Mouse (Mus musculus) left cerebral cortex, postnatal 4 days (tissue): ENCODE data around the gene Kif13a. TPM values are rescaled to one million over a fixed set of nuclear protein-coding genes. Genes with fewer than 3 reads are reported as not detected.

Experiments
- DNase-seq: peaks from one replicate; pipeline ENCODE4 v3.0.0-alpha.2; 2022
- intact Hi-C: fragments of 180-260 bp; cut with DNase I; formaldehyde crosslinking; loops from one replicate; pipeline ENCODE4 v1.15.1; 2025
- total RNA-seq, 2 experiments: library from RNA; stranded (reverse); gene quantifications; 2 replicates each; pipeline ENCODE4 v1.2.3; 2021

Kif13a gene
- total RNA-seq, 2 experiments from 2014 or later = 30.8 to 30.9 TPM

DNA sequence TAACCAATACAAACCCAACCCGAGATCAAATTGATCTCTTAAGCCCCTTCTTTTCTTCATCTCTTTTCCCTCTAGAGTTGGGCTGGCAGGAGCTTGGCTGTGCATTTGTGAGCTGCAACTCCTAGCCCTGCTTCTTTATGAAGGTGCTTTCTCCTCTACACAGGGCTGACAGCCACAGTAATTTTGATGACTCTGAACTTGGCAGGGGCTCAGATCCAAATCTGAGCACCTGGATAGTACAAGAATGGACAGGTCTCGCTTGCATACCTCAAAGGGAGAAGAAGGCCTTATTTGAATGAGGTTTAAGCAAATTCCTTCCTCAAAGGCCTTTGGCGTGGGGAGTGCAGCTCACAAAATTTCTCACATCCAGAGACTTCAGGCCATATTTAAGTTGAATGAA, 88.0 kb downstream of the Kif13a start:
- DNase-seq = no peak
- intact Hi-C loops = no loop called here

DNA sequence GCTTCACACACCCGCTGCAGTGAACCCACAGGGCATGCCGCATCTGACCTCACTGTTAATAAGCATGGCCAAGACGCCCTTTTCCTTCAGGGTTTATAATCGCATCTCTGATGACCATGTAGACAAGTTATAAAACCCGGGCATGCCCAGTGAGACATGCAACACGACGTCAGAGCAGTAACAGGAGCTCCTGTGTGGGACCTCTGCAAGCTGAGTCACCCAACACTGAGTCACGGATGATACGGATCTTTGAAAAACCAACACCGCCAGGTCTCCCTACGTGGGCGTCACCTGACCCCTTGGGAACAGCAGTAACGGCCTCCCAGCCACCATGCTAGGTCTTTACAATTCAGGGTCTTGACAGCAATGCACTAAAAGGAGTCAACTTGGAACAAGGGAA, 89.0 kb downstream of the Kif13a start:
- intact Hi-C loops = no loop called here
- DNase-seq = no peak

DNA sequence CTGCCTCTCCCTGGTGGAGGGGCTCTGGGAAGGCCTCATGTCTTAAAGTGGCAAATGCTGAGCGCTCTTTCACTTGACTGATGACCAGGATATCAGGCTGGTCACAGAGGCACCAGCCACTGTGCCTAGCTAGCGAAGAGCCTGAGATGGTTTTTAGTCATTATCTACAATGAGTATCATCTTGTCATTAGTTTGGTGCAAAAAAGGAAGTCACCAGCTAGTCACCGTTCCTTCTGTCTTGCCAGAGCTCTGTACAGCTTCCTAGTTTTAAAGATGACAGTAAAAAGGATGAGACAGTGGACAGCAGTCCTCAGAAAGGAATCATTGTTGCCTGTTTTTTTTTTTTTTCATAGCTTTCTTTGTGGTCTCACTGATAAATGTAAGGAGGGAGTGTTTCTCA, 90.4 kb downstream of the Kif13a start:
- no peak for DNase-seq
- intact Hi-C loops = loop anchor here (5.0 kb wide), 1 partner anchor 173 kb away; the partner anchor contains the start of gene Nhlrc1

DNA sequence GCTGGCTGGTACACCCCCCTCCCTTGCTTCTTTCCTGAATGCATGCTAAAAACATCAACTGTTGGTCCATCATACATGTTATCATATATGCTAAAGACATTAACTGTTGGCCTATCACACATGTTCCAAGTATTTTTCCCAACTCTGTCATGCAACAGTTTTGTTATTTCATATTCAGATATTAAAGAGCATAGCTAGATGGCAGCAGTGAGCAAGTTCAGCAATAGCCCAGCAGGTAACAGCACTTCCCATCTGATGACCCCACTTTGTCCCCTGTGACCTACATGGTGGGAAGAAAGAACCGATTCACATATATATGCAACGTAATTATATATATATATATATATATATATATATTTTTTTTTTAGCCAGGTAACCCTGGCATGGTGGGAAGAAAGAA, 91.1 kb downstream of the Kif13a start:
- intact Hi-C loops = loop anchor here (5.0 kb wide), 1 partner anchor 174 kb away; the partner anchor contains the start of gene Nhlrc1
- DNase-seq = peak; percentile 35

DNA sequence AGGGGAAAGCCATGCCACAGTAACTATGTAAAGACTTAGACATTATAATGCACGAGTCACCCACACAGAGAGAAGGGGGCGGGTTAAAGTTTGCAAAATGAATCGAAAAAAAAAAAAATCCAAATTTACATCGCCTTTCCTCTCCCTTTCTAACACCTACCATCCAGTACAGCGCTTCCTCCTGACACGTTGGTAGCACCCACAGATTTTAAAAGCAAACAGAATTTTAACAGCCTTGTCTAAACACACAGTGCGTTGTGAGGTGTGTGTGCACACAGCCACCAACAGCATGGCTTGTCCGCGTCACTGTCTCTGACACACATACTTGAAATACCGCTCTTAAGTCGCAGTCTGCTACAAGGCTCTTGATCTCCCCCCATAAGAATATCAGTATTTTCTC, 94.3 kb downstream of the Kif13a start:
- intact Hi-C loops = loop anchor here (5.0 kb wide), 1 partner anchor 177 kb away; the partner anchor contains the start of gene Nhlrc1

DNA sequence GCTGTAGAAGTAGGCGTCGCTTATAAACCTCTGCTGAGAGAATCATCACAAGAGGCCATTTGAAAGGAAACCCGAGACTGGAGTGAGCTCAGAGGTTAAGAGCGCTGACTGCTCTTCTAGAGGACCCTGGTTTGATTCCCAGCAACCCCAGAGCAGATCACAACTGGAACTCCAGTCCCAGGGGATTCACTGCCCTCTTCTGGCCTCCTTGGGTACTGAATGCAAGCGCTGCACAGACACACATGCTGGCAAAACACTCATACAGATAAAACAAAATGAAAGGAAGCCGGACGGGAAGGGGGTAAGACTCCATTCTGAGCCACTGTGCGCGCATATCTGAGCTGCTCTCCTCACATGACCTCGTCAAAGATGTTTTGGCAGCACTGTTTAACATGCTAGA, 94.9 kb downstream of the Kif13a start:
- DNase-seq = no peak
- intact Hi-C loops = loop anchor here (5.0 kb wide), 1 partner anchor 177 kb away; the partner anchor contains the start of gene Nhlrc1

More for the DNA sequence above, 94.3 kb downstream of the Kif13a start:
- DNase-seq = no peak

DNA sequence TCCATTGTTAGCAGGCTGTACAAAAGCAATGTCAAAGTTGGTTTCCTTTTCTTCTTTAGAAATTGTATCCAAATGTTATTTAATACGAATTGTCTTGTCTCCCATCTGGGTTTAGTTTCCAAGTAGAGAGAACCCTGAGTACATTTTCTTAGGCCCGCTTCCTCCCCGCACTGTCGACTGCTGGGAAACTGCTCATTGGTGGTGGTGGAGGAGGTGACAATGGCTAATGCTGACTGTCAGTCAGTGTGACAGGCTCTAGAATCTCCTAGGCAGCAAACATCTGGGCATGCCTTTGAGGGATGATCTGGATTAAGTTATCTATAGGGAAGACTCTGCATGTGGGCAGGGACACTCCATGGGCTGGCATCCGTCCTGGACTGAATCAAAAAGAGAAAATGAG, 96.1 kb downstream of the Kif13a start:
- no peak for DNase-seq
- intact Hi-C loops = no loop called here

DNA sequence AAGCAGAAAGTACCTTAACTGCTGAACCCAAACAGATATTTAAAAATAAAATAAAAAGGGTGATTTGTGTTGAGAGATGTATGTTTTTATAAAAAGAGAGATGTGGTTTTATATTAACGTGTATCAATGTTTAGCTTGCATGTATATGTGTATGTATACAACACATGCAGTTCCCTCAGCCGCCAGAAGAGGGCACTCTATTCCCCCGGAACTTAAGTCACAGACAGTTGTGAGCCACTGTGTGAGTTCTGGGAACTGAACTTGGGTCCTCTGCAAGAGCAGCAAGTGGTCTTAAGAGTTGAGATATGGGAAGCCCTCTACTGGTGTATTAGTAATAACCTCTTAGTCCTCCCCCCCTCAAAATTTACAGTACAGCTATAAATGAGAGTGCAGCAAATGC, 96.7 kb downstream of the Kif13a start:
- DNase-seq = no peak
- intact Hi-C loops = no loop called here

DNA sequence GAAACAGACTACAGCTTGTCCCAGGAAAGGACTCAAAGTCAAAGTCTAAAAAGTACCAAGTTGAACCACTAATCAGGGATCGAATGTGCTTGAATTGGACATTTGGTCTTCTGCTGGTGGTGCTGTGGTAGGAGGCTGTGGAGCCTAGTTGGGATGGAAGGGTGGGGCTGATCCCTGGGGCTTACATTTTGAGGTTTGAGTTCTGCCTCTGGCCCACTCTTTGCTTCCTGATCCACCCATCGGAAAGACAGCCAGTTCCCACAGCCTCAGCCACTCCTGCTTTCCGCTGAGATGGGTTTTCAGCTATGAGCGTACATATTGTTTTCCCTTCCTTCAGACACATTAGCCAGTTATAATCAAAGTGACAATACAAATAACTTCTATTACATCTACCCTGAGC, 106.4 kb downstream of the Kif13a start:
- intact Hi-C loops = no loop called here
- DNase-seq = no peak

DNA sequence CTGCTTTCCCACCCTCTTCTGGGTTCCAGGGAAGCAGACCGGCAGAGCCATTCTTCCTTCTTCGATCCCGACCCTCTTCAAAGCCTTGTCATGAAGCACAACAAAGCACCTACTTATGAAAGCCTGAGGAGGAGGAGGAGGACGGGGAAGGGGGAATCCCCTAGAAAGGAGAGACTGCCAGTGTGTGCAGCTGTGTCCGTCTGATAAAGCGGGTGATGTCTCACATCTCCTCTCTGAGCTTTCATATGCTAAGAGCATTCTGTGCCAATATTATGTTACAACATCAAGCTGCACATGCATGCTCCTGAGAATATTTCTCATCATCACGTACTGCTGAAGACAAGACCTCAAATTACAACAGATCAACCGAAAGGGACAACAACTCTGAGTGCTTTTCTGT, 107.5 kb downstream of the Kif13a start:
- intact Hi-C loops = no loop called here
- no peak for DNase-seq

DNA sequence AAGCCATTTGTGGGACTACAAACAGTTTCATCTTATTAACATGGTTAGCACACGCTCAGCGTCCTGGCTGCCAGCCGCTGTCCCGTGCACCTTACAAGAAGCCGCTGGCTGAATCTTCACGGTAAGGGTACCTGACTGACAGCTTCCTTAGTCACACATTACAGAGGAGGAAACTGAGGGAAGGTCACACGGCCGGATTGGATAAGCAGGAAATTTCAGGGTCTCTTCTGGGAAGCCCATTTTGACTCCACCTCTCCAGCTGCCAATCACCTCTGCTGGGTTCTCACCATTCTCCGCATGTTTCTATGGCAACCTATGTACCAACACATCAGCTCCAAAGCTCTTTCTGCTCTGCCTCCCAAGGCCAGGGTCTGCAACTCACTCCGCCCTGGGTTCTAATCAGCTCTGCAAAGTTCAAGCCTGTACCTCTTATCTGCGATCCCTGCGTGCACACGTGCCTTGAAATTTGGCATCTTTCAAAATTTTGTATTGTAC, 109.9 kb downstream of the Kif13a start:
- no peak for DNase-seq
- intact Hi-C loops = no loop called here

DNA sequence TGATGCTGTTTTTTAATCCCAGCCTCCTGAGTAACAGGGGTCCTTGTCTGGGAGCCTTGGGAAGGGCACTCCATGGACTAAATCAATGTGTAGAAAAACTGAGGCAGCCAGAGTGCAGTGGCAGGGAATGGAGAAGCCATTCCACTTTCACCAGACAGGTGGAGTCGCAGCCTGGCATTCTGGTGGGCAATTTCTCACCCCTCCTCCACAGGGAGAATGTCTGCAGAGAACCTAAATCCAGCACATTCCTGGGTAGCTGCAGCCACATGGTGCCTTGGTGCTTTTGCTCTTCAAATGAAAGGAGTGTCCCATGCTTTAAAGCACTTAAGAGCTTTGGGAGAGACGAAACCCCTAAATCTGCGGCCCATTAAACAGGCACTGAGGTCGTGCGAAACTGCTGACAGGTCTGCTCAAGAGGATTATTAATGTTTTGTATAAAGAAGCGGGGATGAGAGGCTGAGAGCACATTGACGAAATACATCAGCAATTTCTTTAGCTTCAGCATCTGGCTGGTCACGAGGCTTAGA, 110.4 kb downstream of the Kif13a start:
- intact Hi-C loops = no loop called here
- no peak for DNase-seq

DNA sequence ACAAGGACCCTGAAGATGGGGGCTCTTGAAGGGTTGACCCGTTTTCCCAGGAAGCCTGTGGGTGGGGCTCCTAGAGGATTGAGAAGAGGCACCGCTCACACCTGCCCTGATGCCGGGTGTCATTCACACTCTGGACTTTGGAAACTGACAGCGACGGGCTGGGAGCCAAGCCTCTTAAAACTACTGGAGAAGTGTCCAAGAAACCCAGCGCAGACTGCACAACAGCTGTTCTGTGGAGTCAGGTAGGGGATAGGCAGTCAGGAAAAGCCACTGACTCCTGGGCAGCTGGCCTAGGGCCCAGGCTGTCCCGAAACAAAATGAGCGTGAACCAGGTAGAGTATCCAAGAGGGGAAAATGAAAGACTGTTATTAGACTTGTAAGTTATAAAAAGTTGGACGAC, 111.3 kb downstream of the Kif13a start:
- intact Hi-C loops = no loop called here
- DNase-seq = no peak

DNA sequence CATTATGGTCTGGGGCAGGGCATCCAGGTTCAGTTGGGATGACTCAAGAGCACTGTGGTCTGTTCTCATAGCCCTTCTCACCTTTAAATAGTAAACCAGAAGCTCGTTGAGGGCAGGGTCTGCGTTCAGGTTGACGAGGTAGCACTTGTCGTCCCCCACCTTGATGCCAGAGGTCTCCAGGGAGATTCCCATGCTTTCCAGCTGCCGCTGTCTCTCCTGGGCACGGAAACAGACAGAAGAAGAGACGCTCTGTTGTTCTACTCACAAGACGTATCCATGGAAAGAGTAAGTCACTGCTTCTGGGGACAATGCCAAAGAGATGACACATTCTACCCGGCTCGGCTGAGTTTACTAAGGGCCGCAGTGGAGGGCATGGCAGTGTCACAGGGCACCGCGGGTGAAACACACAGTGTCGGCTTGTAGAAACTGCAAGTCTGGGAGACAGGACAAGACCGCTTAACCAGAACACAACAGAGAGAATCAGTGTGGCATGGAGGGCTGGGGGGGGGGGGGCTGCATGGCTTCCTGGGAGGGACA, 117.0 kb downstream of the Kif13a start:
- intact Hi-C loops = no loop called here
- no peak for DNase-seq

DNA sequence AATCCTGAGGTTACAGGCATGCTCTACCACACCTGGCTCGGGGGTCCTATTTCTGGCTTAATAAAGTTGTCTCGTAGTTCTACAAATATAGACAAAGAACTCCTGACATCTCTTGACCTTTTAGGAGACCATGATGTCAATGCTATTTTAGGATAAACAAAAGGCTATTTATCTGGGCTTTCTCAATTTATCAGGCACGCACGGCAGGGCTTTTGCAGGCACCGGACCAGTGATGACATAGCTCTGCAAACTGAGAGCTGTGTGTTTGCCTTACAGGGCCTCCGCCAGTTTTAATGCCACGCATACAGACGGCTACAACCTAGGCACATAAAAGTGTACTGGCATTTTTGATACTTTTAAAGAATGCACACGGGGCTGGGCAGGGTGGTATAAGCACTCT, 118.0 kb downstream of the Kif13a start:
- intact Hi-C loops = no loop called here
- no peak for DNase-seq

DNA sequence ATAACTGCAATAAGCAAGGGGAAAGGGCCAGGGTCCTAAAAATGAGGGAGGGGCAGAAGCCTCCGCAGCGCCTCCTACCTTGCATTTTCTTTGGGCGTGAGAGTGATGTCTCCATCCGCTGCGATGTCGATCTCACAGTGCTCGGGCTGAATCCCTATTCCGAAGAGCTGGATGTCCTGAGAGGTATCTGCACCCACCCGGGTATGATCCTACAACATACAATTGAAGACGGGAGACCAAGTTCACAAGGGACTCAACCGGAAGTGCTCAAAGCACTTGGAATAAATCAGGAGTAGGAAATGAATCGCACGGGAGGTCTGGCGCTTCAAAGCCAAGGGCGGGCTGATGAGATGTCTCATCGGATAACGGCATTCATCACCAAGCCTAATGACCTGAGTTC, 119.1 kb downstream of the Kif13a start:
- intact Hi-C loops = no loop called here
- no peak for DNase-seq

DNA sequence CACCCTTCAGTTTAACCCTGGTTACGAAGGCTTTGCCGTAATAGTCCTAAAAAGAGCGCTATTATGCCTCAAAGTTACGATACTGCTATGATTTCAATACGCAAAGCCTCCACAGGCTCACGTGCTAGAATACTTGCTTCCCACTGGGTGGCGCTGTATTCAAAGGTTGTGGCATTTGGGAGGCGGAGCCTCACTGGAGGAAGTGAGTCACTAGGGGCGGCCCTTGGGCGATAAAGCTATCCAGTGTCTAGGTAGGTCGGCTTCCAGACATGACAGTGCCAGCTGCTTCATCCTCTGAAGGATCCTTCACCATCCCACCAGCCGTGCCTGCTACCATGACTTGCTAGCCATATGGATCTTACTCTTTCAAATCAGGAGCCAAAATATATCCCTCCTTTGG, 119.6 kb downstream of the Kif13a start:
- intact Hi-C loops = no loop called here
- peak; percentile 48 for DNase-seq

DNA sequence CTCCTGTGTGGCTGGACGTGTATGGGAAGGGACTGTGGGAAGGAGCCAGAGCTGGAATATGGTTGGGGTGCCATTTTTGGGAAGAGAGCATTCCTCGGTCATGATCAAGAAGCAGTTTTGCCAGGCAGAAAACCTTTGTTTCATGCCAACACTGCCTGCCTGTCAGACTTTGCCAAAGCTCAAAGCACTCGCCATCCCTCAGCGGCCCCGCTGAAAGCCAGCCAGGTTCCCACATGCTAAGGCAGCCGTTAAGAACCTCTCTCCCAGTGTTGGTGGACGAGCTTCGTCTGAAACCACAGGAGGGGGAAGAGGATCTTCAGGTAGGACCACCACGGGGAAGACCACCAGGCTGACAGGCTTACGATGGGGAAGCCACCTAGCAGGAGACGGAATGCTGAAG, 121.8 kb downstream of the Kif13a start:
- intact Hi-C loops = no loop called here
- peak; percentile 21 for DNase-seq

DNA sequence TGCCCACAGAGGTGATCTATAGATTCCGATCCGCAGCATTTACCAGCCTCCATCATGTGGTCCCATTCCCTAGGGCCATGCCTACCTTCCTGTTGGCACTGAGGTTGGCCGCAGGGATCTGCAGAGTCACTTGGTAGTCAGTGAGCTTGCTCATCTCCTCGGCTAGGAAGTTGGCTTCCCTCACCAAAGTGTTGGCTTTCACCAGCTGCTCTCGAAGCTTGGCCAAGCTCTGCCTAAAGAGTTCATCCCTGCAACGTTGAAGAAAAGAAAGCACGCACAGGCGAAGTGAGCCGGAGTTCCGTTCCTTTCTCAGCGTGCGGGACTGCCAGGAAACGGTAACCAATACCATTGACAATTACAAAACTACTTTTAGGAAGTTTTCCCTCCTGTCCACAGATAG, 128.5 kb downstream of the Kif13a start:
- intact Hi-C loops = no loop called here
- DNase-seq = no peak

DNA sequence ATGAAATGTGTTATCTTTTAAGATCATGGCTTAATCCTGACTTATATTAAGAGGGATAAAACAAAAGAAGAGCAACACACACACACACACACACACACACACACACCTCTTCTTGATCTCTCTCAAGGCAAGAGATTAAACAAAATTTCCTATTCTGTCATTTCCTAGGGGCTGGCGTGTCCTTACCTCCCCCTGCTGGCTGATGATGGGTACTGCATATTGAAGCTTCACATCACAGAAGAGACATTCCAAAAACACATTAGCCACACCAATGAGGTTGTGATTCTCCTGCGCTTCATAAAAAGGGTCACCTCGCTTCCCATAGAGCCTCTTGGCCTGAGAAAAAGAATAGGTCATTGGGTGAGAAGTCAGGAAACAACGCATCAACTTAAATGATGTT, 131.5 kb downstream of the Kif13a start:
- DNase-seq = peak; percentile 31
- intact Hi-C loops = no loop called here

DNA sequence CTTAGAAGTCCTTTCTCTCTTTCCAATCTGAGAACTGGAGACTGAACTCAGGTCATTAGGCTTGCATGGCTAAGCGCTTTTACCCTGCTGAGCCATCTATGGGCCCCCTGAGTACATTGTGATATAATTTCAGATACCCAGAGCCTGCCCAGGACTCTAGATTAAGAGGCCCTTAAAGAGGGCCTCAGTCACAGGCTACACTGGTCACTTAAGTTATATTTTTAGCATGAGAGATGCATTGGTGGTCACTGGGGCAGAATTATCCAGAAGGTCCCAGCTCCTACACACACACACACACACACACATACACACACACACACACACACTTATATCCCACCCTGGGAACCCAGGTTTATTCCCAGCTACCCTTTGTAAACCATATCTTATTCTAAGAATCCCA, 133.3 kb downstream of the Kif13a start:
- intact Hi-C loops = no loop called here
- no peak for DNase-seq

DNA sequence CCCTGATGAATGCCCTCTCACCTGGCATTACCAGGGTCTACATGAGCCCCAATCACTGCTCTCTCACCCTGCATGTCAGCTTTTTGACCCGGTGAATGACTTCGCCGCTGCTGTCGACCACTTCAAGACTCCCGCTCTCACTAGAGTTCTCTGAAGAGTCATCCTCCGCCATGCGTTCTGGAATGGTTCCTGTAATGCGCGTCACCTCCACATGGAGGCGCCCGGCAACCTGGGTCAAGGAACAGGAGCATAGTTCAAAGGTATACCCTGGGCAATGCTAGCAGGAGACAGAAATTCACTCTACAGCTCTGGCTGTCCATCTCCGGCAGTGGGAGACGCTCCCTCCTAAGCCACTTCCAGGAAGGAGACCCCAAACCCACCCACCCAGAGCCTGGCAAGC, 135.8 kb downstream of the Kif13a start:
- DNase-seq = no peak
- intact Hi-C loops = no loop called here

DNA sequence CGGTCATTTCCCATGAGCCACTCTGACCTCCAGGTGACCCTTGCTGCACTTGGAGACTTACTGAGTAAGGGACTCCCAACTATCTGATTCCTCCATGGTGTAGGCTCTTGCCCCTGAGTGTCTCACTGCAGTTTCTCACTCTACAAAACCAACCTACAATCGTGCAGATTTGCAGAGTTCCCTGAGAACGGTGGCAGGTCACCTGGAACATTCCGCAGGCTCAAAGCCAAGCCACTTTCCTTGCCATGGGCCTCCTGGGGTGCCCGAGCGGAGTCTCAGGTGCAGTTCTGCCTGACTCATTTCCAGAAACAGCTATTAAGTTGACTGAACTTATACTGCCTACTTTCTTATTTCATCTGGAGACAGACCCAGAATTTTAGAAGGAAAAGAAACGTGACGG, 141.2 kb downstream of the Kif13a start:
- DNase-seq = no peak
- intact Hi-C loops = no loop called here
